Mouse (Mus musculus) hindbrain, embryonic 11.5 days (tissue): Measurements from ENCODE around the gene Utp20. TPM values are rescaled to one million over a fixed set of nuclear protein-coding genes. Genes with fewer than 3 reads are reported as not detected.

Source experiments
- ATAC-seq: fragments of 200-750 bp; cut with Nextera tagmentation; 2 replicates; pipeline ENCODE4 v1.8.0; 2017; ENCODE audit warnings: mild to moderate bottlenecking, moderate TSS enrichment, moderate library complexity; ENCODE audit not compliant: low FRiP score
- DNase-seq: peaks from one replicate; pipeline ENCODE4 v3.0.0-alpha.2; 2015; ENCODE audit warnings: low spot score
- H3K27ac ChIP-seq: fragments of 300-500 bp; sonication (generic); 2 replicates; pipeline ENCODE4 v1.5.1; 2014; ENCODE audit warnings: mild to moderate bottlenecking, low read depth, low read length
- H3K27me3 ChIP-seq: fragments of 300-500 bp; sonication (generic); 2 replicates; pipeline ENCODE4 v1.6.1; 2014; ENCODE audit warnings: mild to moderate bottlenecking, low read length, moderate library complexity, mixed read lengths; ENCODE audit not compliant: control insufficient read depth, insufficient read depth
- H3K36me3 ChIP-seq: fragments of 300-500 bp; sonication (generic); 2 replicates; pipeline ENCODE4 v1.6.1; 2014; ENCODE audit warnings: mild to moderate bottlenecking, low read length, moderate library complexity, mixed read lengths; ENCODE audit not compliant: control insufficient read depth, insufficient read depth
- H3K4me1 ChIP-seq: fragments of 300-500 bp; sonication (generic); replicated peaks from 2 replicates; pipeline ENCODE4 v1.6.1; 2014; ENCODE audit warnings: low read length, mixed read lengths; ENCODE audit not compliant: control insufficient read depth, insufficient read depth
- H3K4me2 ChIP-seq: fragments of 300-500 bp; sonication (generic); replicated peaks from 2 replicates; pipeline ENCODE4 v1.6.1; 2014; ENCODE audit warnings: mild to moderate bottlenecking, low read depth, low read length
- H3K4me3 ChIP-seq: fragments of 300-500 bp; sonication (generic); 2 replicates; pipeline ENCODE4 v1.5.1; 2014; ENCODE audit warnings: low read depth, low read length
- H3K9ac ChIP-seq: fragments of 300-500 bp; sonication (generic); 2 replicates; pipeline ENCODE4 v1.6.1; 2014; ENCODE audit warnings: low read depth, low read length
- H3K9me3 ChIP-seq: fragments of 300-500 bp; sonication (generic); 2 replicates; pipeline ENCODE4 v1.6.1; 2016; ENCODE audit warnings: low read length; ENCODE audit not compliant: control insufficient read depth
- WGBS: fragments of 180-500 bp; shearing (Covaris S2); extraction: QIAGEN DNeasy Blood & Tissue Kit; methylation state at CpG from one replicate; pipeline ENCODE4 v1.1.7; 2014; 5-methylcytosine and 5-hydroxymethylcytosine counted together
- polyA plus RNA-seq: library from polyadenylated mRNA; unstranded; fragments of >200 nt; fragmentation: Nextera tagmentation; extraction: Ambion mirVana; gene quantifications from 2 replicates; pipeline ENCODE4 v1.2.1, GENCODE M21; 2014

Gene Utp20
- polyA plus RNA-seq, 1 experiment from 2014 or later: 21.4 TPM

DNA sequence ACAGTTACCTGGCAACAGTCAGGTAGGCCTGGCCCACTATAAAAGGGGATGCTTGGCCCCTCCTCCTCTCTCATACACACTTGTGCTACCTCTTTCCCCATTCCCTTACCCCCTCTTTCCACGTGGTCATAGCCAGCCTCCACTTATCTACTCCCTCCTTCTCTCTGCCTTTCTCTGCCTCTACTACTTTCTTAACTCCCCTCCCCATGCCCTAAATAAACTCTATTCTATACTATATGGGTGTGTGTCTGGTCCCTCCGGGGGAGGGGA lies 108.9 kb downstream of the Utp20 start:
- DNase-seq (no peak), ATAC-seq (no peak)
- WGBS: 47% methylated on average over 2 of the region's 2 CpGs
- Histone ChIP-seq H3K27ac (no peak overlapping the region), H3K4me3 (no peak overlapping the region), H3K36me3 (no peaks in the 10 kb centered on the region), H3K9ac (no peak overlapping the region), H3K27me3 (no peaks in the 10 kb centered on the region), H3K4me2 (no peak overlapping the region), H3K9me3 (no peaks in the 10 kb centered on the region), H3K4me1 (no peaks in the 10 kb centered on the region)

DNA sequence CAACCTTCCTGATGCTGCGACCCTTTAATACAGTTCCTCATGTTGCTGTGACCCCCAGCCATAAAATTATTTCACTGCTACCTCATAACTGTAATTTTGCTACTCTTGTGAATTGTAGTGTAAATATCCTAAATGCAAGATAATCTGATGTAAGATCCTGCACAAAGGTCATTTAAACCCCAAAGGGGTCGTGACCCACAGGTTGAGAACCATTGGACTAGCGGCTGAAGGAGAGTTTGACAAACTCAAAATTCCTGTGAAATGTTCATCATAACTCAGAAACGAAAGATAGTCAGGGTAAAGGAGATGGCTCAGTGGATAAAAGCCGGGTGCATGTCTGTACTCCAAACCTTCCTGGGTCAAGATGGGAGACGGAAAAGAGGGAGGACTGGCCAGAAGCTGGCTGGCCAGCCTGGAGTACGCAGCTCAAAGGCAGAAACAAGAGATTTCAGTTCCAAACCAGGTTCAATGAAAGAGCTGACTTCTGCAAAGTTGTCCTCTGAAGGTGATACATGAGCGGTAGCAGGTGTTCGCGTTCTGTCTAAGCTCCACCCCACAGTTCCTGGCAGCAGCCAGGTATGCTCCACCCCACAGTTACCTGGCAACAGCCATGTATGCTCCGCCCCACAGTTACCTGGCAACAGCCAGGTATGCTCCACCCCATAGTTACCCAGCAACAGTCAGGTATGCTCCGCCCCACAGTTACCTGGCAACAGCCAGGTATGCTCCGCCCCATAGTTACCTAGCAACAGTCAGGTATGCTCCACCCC lies 109.4 kb downstream of the Utp20 start:
- H3K27ac ChIP-seq: no peak overlapping the region
- H3K4me1 ChIP-seq: no peaks in the 10 kb centered on the region
- no peak overlapping the region for H3K9ac ChIP-seq
- ATAC-seq (no peak), DNase-seq (no peak)
- H3K36me3 ChIP-seq: no peaks in the 10 kb centered on the region
- H3K4me3 ChIP-seq: no peak overlapping the region
- 51% methylated on average over 13 of the region's 13 CpGs for WGBS
- no peaks in the 10 kb centered on the region for H3K27me3 ChIP-seq
- H3K9me3 ChIP-seq: no peaks in the 10 kb centered on the region
- H3K4me2 ChIP-seq: no peak overlapping the region

DNA sequence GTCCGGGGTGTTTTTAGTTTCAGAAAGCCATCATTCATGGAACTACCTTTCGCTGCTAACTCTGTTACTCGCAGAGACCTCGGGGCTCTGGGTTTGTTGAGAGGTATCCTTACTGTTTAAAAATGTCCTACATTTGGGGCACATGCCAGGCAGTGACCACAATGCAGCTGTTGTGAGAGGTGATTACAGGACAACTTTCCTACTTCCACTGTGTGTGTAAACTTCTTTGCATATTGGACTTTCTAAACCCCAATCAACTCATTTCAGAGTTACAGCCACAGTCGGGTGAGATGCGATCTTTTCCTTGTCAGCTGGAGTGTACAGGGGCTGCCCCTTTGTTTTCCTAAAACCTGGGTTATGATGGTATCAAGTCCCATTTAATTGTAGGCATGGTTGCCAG lies 111.0 kb downstream of the Utp20 start:
- DNase-seq (no peak), ATAC-seq (no peak)
- Histone ChIP-seq H3K9me3 (no peaks in the 10 kb centered on the region), H3K4me1 (no peaks in the 10 kb centered on the region), H3K4me2 (no peak overlapping the region), H3K9ac (no peak overlapping the region), H3K4me3 (no peak overlapping the region), H3K27me3 (no peaks in the 10 kb centered on the region), H3K27ac (no peak overlapping the region), H3K36me3 (no peaks in the 10 kb centered on the region)
- WGBS: 76% methylated on average over 6 of the region's 6 CpGs

DNA sequence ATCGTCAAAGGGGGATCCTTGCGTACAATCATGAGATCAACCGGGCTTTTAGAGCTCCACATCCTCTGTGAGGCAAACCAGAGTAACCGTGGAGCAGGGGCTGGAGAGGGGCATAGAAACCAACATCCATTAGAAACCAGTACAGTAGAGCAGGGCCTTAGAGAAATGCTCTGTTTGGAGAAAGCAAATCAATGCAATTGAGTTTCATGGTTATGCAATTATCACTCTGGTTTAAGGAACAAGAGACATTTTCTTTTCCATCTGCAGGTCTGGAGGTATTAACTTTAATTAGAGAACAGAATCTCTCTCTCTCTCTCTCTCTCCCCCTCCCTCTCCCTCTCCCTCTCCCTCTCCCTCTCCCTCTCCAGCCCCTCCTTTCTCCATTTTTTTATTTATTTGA lies 111.9 kb downstream of the Utp20 start:
- Histone ChIP-seq H3K27ac (no peak overlapping the region), H3K36me3 (no peaks in the 10 kb centered on the region), H3K4me2 (no peak overlapping the region), H3K4me1 (no peaks in the 10 kb centered on the region), H3K27me3 (no peaks in the 10 kb centered on the region), H3K4me3 (no peak overlapping the region), H3K9ac (no peak overlapping the region), H3K9me3 (no peaks in the 10 kb centered on the region)
- ATAC-seq: no peak
- no peak for DNase-seq
- 88% methylated on average over 4 of the region's 4 CpGs for WGBS

DNA sequence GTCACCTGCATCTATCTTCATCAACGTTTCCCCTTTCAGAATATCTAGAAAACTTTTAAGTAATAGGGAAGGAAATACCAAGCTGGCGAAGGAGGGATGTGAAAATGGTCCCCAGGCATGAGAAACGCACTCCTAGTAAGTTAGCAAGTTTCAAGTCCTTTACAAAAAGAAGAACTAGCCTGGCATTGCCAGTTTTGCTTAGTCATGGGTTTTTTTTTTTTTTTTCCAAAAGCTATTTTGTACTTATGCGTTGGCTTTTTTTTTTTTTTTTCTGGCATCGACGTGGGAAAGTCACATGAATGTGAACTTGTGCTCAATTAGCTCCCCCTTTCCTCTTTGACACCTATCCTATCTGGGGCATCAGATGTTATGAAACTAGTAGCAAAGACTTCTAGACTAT lies 114.2 kb downstream of the Utp20 start:
- ATAC-seq: no peak
- H3K9me3 ChIP-seq: no peaks in the 10 kb centered on the region
- no peaks in the 10 kb centered on the region for H3K27me3 ChIP-seq
- H3K4me1 ChIP-seq: no peaks in the 10 kb centered on the region
- H3K9ac ChIP-seq: no peak overlapping the region
- H3K4me3 ChIP-seq: no peak overlapping the region
- no peak overlapping the region for H3K27ac ChIP-seq
- no peak for DNase-seq
- WGBS: 86% methylated on average over 6 of the region's 6 CpGs
- no peaks in the 10 kb centered on the region for H3K36me3 ChIP-seq
- H3K4me2 ChIP-seq: no peak overlapping the region

DNA sequence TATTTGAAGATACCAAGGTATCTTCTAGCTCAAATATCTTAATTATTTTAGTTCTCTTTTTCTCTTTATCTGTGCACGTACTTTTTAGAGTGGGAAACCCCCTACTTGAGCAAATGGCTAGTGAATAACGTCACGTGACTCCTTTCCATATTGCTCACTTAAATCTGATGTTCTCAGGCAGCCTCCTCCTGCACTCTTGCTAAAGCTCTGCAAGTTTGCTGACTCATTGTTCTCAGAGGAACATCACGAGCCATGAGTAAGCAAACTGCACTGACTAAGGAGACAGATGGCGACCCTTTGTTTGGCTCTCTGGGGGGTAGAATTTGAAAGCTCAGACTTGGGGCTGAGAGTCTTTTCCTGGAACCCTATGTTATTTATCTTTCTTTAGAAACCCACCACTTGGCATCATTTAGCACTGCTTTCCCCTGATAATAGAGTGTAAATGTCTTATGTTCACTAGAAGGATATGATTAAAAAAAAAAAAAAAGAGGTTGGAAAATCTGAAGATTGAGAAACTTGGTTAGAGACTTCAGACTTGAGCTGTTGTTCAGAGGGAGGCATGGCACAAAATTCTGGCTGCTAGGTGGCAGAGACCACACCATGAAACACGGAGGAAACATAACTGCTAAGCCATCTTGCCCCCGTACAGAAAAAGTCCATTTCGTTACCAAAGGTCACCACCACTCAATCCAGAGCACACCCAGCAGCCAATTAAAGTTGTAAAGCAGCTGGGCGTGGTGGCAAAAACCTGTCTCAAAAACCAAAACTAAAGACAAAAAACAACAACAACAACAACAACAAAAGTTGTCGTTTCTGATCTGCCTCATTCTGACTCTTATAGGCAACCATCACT lies 117.7 kb downstream of the Utp20 start:
- ATAC-seq: no peak
- Histone ChIP-seq H3K4me3 (no peak overlapping the region), H3K9me3 (no peaks in the 10 kb centered on the region), H3K4me2 (no peak overlapping the region), H3K36me3 (no peaks in the 10 kb centered on the region), H3K27me3 (no peaks in the 10 kb centered on the region), H3K27ac (no peak overlapping the region), H3K9ac (no peak overlapping the region), H3K4me1 (no peaks in the 10 kb centered on the region)
- WGBS: 56% methylated on average over 10 of the region's 10 CpGs
- peak; percentile 46 for DNase-seq

DNA sequence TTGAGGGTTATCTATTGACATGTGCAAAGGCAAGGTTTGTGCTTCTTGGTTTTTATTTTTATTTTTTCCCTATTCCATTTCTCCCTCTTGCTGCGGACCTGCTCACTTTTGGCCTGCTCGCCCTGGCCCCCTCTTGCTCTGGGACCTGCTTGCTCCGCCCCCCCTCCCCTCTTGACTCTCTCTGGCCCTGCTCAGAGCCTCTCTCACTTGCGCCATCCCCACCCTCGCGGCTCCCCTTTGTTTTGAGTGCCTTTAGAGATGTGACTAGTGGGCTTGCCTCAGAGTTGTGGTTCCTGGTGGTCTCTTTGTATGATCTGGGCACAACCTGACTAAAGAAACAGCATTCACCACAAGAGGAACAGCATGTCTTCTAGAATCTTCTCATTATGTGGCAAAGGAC lies 125.7 kb downstream of the Utp20 start:
- WGBS: 71% methylated on average over 6 of the region's 6 CpGs
- ATAC-seq (no peak), DNase-seq (no peak)
- Histone ChIP-seq H3K36me3 (no peaks in the 10 kb centered on the region), H3K9me3 (no peaks in the 10 kb centered on the region), H3K9ac (no peak overlapping the region), H3K4me2 (no peak overlapping the region), H3K4me1 (no peaks in the 10 kb centered on the region), H3K27ac (no peak overlapping the region), H3K4me3 (no peak overlapping the region), H3K27me3 (no peaks in the 10 kb centered on the region)
